Mouse (Mus musculus) retina, embryonic 14.5 days (tissue): ENCODE measurements around the gene Nsun2.
A peak's percentile ranks its signal among the peaks of the same experiment; 100 is the strongest.

ENCODE experiments used
- DNase-seq: peaks from one replicate; pipeline ENCODE4 v3.0.0-alpha.2; 2015; ENCODE audit warnings: low spot score

The Nsun2 gene

DNA sequence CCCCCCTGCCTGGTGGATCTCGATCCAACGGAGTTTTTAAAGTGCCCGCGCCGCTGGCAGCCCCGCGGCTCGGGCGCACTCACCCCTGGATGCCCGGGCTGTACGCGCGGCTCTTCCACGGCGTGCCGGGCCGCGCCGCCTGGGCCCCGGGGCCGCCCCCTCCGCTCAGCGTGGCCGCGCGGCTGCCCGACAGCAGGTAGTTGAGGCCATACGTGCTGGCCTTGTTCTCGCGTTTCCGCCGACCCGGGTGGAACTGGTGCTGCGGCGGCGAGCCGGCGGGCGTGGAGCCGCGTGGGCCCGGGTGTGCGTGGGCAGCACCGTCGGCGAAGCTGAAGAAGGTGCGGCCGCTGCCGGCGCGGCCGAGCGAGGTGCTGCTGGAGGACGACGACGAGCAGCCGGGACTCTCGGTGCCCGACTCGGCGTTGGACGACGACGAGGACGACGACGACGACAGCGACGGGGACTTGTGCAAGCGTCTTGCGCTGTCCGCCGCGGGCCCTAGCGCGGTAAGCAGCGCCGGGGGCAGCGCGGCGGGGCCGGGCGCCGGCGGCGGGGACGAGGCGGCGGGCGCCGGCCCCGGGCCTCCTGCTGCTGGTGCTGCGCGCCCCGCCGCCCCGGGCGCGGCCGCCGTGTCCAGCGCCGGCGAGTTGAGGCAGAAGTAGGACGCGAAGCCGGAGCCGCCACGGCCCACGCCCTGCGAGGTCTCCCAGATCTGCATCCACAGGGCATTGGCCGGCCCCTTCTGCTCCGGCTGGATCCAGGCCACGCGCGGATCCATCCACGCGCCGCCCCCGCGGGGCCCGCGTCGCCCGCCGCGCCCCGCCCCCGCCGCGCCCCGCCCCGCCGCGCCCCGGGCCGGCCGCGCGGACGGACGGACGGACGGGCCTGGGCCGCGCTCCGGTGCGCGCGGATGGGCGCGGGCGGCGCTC lies at the start of gene Nsun2:
Gene Nsun2 (plus strand): TSS at position 342 of the 929 bp plus-strand sequence.
- peak; percentile 63 for DNase-seq

DNA sequence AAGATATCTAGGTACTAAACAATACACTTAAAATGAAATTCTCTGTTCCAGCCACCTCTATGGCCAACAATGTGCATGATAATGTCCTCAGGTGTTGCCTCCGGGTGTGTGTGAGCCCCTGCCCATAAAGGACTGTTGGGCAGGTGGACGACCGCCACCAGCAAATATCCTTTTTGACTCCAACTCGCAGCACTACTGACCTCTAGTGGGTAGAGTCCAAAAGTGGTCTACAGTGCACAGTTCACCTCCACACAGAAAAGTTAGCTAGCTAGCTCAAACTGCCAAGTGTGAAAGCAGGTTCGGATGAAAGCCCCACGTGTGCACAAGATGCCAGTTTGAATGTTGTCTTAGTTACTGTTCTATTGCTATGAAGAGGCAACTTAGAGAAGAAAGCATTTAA lies 48.2 kb upstream of the Nsun2 start:
- peak; percentile 71 for DNase-seq

DNA sequence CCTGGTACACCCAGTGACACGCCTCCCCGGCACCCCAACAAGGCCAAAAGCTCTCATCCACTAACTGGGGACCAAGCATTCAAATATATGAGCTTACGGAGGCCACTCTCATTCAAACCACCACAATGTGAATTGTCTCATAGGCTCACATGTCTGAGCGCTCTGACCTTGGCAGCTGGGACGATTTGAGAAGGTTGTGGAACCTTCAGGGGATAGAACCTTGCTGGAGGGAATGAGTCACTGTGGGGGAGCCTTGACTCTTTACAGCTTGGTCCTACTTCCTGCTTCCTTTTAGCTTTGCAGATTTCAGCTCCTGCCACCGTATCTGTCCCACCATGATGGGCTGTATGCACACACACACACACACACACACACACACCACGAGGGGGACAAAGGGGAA lies 47.7 kb upstream of the Nsun2 start:
- no peak for DNase-seq

DNA sequence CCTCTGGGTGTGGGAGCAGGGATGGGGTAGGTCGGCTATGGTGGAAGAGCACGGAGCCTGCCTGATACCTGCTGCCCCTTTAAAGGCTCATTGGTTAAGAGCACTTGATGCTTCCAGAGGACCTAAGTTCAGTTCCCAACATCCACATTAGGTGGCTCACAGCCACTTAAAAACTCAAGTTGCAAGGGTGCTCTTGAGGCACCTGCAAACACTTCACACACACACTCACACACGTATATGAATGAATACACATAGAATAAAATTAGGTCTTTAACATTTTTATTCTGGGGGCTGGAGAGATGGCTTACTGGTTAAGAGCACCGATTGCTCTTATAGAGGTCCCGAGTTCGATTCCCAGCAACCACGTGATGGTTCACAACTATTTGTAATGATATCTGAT lies 46.4 kb upstream of the Nsun2 start:
- DNase-seq, result no peak

DNA sequence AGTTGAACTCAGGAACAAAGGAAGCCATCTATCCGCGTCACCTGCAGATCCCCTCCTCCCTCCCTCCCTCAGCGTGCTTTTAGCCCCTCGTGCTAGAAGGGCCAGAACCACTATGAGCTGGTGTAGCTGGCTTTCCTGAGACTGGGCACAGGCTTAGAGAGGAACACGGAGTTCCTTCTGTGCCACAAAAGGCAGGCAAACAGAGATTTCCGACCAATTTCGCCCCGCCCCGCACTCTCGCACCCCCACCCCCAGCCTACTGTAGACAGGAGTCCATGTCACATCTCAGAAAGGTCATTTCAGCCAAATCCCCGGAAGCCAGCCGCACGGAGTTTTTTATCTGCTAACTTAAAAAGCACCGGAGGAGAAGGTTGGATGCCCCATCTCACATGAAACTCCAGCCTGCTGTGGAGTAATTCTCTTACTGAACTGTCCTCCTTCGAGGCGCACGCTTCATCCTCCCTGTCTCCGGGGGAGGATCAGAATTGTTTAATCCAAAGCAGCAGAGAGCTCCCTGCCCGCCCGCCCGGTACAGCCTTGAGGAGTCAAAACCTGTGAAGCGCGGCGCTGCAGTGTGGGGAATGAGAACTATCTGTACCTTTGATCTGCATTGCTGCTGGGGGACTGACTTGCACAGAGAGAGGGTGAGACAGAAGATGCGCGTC lies 45.8 kb upstream of the Nsun2 start:
- DNase-seq, result peak; percentile 32

DNA sequence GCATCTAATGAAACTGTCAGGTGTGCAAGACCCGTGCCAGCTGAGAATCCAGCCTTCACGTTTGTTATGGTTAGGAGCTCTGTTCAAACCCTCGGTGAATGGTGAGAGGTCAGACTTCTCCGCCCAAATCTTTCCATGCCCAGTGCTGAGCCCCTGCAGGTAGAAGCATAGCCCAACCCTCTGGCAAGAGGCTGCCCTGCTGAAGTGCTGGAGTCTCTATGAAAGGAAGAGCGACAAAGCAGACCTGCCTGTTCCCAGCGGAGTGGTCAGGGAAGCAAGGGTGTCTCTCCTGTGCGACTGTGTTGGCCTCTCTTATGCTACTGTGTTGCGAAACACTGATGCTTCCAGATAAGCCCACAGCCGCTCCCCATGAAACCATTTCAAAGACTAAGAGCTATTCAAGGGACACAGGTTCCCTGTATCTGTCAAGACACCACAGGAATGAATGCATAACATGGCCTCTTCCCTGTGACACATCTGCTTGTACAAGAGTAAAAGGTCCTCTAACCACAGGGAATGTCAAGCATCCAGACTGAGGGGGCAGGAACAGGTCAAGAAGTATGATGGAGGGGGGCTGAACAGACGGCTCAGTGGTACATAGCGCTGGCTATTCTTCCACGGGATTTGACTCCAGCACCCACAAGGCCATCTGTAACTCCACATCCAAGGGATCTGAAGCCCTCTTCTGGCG lies 44.8 kb upstream of the Nsun2 start:
- DNase-seq, result no peak

DNA sequence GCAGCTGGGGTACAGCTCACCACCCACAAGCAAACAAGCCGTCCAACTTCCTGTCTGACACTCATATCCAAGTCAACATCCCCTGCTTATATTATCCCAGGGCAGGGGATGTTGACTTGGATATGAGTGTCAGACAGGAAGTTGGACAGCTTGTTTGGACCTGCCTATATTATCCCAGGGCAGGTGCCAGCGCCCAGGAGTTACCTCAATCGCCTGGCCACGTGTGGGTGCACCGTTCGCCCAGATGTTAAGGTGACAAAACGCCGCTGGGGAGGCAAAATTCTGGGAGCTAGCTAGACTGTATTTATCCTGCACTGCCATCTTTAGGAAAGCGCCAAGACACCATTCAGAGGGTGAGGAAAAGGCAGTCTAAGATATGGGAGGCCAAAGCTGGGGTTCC lies 43.8 kb upstream of the Nsun2 start:
- DNase-seq, result no peak

DNA sequence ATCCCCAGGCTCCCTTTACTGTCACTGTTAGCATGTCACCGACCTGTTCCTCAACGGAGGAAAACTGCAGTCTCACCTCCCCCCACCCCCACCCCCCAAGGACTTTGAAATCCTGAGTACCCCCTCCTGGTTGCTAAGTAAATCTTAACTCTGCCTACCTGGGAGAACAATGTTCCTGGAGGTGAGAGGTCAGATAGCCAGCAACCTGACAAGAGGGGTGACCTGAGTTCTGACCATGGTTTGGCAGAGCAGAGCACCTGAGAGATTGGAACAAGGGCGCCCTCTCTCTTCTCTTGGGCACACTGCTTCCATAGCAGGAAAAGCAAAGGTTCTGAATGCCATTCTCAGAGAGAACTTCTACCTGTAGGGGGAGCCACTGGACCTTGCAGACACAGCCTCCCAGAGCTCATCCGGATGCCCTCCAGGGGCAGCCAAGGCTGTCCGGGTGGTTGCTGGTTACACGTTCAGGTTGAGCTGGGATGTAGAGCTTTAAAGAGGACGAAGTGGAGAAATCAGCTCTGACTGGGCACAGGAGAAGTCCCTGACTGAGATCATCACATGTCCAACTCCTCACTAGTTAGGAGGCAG lies 40.6 kb upstream of the Nsun2 start:
- DNase-seq, result peak; percentile 86

DNA sequence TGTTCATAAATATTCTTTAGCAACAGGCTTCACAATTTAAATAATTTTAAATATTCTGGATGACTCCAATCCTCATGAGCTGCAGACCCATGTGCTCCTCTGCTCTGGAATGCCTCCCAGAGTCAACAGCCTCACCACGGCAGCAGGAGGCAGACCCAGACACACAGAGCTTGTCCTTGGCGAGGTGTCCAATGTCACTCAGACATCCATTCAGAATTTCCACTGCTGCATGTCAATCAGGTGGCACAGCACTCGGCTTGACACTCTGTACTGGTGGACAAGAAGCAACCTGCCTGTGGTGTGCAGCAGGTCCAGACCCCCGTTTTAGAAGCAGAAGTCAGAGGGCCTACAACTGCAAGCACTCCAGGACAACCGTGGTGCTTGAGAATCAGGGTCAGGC lies 35.3 kb upstream of the Nsun2 start:
- DNase-seq, result no peak

DNA sequence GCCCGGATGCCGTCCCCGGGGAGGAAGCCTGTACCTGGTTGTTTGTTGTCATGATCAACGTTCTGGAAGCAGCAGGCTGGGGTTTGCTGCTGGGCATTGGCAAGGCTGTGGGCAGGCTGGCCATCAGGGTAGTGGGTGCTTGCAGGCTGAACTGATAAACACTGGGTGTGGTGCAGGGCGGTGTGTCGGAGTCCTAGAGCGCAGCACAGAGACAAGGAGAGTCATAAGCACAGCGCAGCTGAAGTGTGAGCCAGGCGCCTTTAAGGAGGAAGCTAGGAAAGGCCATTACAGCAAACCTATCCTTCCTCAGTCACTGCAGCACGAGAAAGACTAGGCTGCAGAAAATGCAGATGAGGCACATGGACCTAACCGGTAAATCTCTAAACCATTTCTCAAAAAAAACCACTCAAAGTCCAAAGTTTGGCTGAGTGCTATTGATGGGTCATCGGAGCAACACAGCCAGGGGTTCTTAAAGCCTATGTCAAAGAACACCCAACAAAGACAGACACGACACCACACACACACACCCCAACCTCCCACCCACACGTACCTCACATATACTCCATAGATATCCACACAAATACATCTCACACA lies 31.3 kb upstream of the Nsun2 start:
- DNase-seq, result no peak

DNA sequence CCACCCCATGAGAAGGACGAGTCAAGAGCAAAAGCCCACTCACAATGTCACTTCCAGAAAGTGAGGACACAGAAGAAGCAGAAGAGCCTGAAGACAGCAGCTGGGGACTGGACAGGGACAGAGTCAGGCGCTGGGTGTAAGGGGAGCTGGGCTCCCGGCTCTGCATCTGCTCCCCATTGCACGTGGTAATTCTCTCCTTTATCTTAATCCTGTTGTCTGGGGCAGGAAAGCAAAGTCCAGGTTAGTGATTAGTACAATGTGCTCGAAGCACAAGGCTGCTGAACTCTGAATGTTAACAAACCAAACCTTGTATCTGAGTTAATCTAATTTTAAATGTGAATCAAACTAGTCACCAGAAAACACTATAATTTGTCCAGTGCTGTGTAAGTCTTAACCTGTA lies 30.7 kb upstream of the Nsun2 start:
- no peak for DNase-seq

DNA sequence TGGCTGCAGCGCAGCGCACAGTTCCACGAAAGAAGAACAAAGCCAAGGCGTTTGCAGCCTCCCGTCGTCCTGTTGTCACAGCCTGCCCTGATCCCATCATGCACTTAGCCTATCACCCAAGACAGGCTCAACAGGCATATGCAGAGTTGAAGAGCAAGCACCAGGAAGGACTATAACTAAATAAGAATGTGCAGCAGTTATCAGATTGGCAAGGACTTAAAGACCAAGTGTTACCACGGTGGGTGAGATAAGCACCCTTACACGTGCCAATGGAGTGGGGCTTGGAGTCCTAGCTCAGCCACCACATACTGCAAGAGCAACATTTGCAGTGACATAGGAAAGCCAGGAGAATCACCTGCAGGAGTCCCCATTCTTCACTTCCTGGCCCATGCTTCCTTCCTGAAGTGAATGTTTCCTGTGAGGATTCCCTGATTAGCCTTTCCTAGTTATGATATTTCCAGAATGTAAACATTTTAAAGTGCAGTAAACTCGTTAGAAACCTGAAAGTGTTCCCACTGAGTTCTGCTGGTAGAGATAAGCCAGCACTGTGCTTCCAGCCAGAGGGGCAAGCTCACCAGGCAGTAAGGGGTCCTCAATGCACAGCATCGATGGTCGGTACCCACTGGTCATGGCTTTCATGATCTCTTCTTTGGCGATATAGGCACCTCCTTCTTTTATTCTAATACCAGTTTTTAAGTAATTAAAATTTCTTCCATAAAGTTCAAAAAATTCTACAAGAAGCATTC lies 27.0 kb upstream of the Nsun2 start:
- DNase-seq, result no peak

DNA sequence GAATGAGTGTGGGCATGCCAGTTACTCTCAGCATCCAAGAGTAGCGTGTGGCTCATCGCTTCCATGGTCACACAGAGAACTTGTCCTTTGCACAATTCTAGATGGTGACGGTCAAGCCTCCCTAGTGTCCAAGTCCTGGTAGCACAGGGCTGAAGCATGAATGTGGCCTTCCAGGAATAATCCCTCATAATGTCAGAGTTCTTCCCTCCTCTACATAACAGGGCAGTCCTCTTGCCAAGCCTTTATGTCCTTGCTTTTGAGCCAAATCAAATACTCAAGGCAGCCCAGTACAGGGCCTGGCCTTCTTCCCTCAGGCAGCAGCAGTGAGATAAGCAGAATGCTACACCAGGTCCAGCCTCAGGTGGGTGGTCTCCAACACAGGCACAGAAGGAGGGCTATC lies 25.9 kb upstream of the Nsun2 start:
- DNase-seq, result no peak

DNA sequence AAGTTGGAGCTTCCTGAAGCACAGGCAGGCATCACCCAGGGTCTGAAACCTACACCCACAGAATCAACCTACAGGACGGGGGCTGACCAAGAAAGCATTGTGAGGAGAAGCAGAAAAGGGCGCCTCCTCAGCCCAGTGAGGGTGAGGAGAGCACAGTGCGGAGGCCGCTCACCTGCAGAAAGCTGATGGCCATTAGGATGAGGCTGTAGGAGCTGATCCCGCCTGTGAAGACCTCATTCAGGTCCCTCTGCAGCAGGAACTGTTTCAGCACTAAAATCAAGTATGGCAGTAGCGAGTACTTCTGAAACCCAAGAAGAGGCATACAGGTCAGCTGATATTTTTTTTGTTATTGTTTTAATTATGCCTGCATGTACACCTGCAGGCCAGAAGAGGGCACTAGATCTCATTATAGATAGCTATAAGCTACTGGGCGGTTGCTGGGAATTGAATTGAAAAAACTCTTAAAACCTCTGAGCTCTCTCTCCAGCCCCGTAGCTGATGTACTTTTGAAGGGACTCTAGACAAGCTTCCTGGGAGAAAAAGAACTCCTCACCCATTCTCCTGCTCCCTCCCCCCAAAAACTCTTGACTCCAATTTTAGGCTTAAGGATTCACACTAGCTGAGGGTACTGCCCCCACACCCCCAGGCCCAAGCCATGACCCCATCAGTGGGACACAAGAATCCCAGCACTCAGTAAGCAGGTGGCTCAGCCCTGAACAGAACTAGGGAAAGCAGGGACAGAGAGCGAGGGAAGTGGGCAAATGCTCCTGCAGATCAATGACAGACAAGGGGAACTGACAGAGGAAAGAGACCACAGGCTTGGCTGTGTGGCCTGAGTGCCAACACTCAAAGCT lies 23.9 kb upstream of the Nsun2 start:
- peak; percentile 72 for DNase-seq

DNA sequence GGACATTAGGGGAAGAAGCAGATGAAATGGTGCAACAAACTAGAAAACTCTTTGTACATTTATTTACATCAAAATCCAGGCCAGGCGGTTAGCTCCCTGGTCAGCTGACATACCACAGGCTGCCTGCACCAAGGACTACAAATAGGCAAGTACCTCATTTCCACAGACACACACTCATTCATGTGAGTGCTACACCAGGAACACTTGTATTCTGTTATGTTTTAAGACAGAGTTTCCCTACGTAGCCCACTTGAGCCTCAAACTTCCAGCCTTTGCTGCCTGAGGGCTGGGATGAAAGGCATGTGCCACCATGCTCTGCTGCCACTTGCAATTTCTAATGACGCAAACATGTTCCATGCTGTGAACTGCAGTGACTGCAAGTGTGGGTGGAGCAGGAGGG lies 18.5 kb upstream of the Nsun2 start:
- DNase-seq, result no peak

DNA sequence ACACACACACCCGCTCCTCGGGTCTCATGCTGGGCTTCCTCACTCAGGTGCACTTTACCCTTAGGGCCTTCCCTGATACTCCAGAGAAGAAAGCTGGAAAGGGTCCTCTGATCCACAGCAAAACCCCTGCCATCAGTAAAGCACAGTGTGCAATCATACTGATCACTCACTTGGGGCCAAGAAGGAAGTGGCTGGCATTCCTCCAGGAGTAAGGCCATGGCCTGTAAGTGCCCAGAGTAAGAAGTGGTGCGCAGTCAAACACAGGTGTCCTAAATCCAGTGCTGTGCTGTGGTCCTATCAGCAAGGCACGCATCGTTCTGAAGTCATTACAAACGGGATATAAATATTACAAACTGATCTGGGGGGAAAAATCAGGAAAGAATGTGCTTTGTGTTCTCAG lies 16.1 kb upstream of the Nsun2 start:
- DNase-seq, result no peak

DNA sequence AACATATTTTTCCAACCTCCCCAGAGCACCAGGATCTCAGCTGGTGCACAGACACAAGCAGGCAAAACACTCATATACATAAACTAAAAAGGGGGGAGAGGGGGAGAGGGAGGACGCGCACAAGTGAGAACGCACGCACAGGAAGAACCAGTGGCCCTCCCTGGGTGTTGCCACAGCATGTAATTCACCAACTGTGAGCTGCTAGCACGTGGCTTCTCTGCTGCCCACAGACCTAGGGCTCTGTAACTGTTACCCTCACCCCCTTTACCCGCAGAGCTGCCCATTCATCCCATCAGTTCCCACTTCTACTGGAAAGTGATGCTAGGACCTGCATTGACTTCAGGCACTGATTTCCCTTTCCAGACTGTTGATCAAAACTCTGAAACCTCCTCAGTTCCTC lies 14.4 kb upstream of the Nsun2 start:
- no peak for DNase-seq

DNA sequence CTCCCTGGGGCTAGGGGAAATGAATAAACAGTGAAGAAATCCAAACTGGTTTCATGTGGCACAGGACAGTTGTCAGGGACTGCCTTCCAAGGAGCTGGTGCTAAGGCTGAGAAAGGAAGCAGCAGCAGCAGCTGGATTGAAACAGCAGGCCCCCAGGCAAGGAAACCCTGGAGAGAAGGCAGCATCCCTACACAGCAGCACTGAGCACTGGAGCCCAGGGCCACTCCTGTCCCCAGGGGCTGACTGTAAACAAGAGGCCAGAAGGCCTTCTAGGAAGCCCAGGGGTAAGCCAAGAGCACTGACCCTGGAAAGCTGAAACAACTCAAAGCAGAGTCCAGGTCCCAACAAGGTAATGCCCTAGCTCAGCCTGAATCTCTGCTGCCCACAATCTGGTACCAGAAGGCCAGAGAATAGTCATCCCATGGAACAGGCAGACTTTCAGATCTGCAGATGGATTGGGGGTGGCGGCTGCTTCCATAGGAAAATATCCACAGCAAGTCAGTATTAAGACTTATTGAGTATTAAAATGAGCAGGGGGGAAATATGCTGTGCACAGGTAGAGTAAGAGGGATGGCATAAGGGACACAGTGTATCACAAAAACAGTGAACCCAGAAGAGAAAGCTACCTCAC lies 11.3 kb upstream of the Nsun2 start:
- no peak for DNase-seq

DNA sequence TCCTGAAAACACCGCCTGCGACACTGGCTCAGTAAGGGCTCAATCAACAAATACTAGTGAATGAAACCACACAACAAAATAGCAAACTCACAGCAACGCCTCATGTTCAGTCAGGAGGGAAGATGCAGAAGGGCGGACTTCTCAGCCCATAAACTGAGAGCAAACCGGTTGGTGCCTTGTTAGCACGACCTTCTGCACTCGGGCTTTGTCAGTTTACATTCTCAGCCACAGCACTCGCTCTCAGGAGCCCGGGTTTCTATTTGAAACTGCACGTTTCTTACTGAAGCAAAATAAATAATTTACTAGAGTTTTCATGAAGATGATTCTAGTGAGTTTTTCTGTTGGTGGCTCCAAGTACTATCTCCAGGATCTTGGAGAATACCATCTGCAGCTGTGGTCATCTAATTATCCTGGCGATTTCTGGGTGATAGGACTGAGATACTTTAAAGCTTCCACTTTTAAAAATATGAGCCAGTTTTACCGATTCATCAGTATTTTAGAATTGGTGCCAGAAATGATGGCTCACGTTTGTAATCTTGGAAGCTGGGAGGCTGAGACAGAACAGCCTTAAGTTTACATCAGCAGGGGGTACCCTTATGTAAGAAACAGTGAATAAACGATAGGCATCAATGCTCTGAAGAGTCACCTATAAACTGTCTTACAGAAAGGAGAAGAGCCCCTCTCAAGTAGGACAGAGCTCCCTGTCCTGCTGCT lies 9.9 kb upstream of the Nsun2 start:
- DNase-seq, result no peak
